Mouse (Mus musculus) telencephalon, adult 2 months (tissue): Measurements from ENCODE around the gene Gm33543.
A peak's percentile ranks its signal among the peaks of the same experiment; 100 is the strongest.

ENCODE experiments used
- DNase-seq: peaks from one replicate; pipeline ENCODE4 v3.0.0-alpha.2; 2011; ENCODE audit warnings: low read depth, low spot score

The Gm33543 gene

GRCm38 (mm10) chr10:95842789-95843637, at the start of gene Gm33543:
Gene Gm33543 (minus strand): TSS chr10:95842930.
- no peak for DNase-seq

- DNase-seq: no peak
These were observed 49.4 kb upstream of the Gm33543 start for GRCm38 (mm10) chr10:95892132-95892531.

- DNase-seq: no peak
These were observed 48.7 kb upstream of the Gm33543 start for GRCm38 (mm10) chr10:95891214-95891960.

GRCm38 (mm10) chr10:95883761-95884517, 41.2 kb upstream of the Gm33543 start:
- no peak for DNase-seq

- no peak for DNase-seq
These were observed 39.3 kb upstream of the Gm33543 start for GRCm38 (mm10) chr10:95882036-95882435.

GRCm38 (mm10) chr10:95879983-95880934, 37.5 kb upstream of the Gm33543 start:
- no peak for DNase-seq

GRCm38 (mm10) chr10:95870782-95871181, 28.1 kb upstream of the Gm33543 start:
- DNase-seq: no peak

- no peak for DNase-seq
These were observed 25.6 kb upstream of the Gm33543 start for GRCm38 (mm10) chr10:95868348-95868747.

- DNase-seq: no peak
These were observed 24.9 kb upstream of the Gm33543 start for GRCm38 (mm10) chr10:95867596-95867995.

- no peak for DNase-seq
These were observed 21.8 kb upstream of the Gm33543 start for GRCm38 (mm10) chr10:95864349-95865124.

GRCm38 (mm10) chr10:95862664-95863063, 19.9 kb upstream of the Gm33543 start:
- no peak for DNase-seq

- DNase-seq: peak; percentile 49
These were observed 15.4 kb upstream of the Gm33543 start for GRCm38 (mm10) chr10:95858164-95858563.

GRCm38 (mm10) chr10:95855411-95855810, 12.7 kb upstream of the Gm33543 start:
- DNase-seq: no peak

- no peak for DNase-seq
These were observed 7.8 kb upstream of the Gm33543 start for GRCm38 (mm10) chr10:95850504-95850903.

- DNase-seq: no peak
These were observed 4.0 kb upstream of the Gm33543 start for GRCm38 (mm10) chr10:95846739-95847138.

- no peak for DNase-seq
These were observed 3.6 kb upstream of the Gm33543 start for GRCm38 (mm10) chr10:95846281-95846680.

- DNase-seq: no peak
These were observed 1.1 kb upstream of the Gm33543 start for GRCm38 (mm10) chr10:95843878-95844277.

GRCm38 (mm10) chr10:95841241-95841640, 1.5 kb downstream of the Gm33543 start:
- no peak for DNase-seq

- no peak for DNase-seq
These were observed 2.9 kb downstream of the Gm33543 start for GRCm38 (mm10) chr10:95839803-95840202.

- DNase-seq: no peak
These were observed 3.7 kb downstream of the Gm33543 start for GRCm38 (mm10) chr10:95839036-95839435.
